Mouse (Mus musculus): Measurements from ENCODE around the gene Traf1. TPM values are rescaled to one million over a fixed set of nuclear protein-coding genes. Genes with fewer than 3 reads are reported as not detected.

The Traf1 gene
- polyA plus RNA-seq, 1 experiment from 2014 or later: 1.8 TPM

GRCm38 (mm10) chr2:34951469-34951868 lies 10.1 kb downstream of the Traf1 start:
- no peaks in the 10 kb centered on the region for H3K4me1 ChIP-seq (replicated peaks; ENCODE audit: control insufficient read depth, insufficient read depth, low read length)
- no peak overlapping the region for H3K9ac ChIP-seq (replicated peaks; ENCODE audit: low read depth, low read length)
- no peaks in the 10 kb centered on the region for H3K27me3 ChIP-seq (replicated peaks; ENCODE audit: control insufficient read depth, insufficient read depth, low read length)
- no peak overlapping the region for H3K27ac ChIP-seq (ENCODE audit: low read length)
- no peak for ATAC-seq
- no peak overlapping the region for H3K4me2 ChIP-seq (ENCODE audit: low read length)
- no peaks in the 10 kb centered on the region for H3K36me3 ChIP-seq (ENCODE audit: control insufficient read depth, insufficient read depth)
- H3K9me3 ChIP-seq (ENCODE audit: control insufficient read depth, low read length): no peaks in the 10 kb centered on the region
- H3K4me3 ChIP-seq (replicated peaks; ENCODE audit: low read length): no peak overlapping the region

- H3K4me2 ChIP-seq (ENCODE audit: low read length): no peak overlapping the region
- 16% methylated on average over 2 of the region's 2 CpGs for WGBS
- ATAC-seq: no peak
Observed at GRCm38 (mm10) chr2:34948622-34949021, 12.9 kb downstream of the Traf1 start.

GRCm38 (mm10) chr2:34946046-34946445 lies 15.5 kb downstream of the Traf1 start:
- ATAC-seq: no peak
- Histone ChIP-seq H3K36me3 (ENCODE audit: control insufficient read depth, insufficient read depth) (no peaks in the 10 kb centered on the region), H3K4me2 (ENCODE audit: low read length) (no peak overlapping the region), H3K9me3 (ENCODE audit: control insufficient read depth, low read length) (no peaks in the 10 kb centered on the region), H3K27ac (ENCODE audit: low read length) (no peak overlapping the region), H3K4me3 (replicated peaks; ENCODE audit: low read length) (no peak overlapping the region), H3K9ac (replicated peaks; ENCODE audit: low read depth, low read length) (no peak overlapping the region), H3K27me3 (replicated peaks; ENCODE audit: control insufficient read depth, insufficient read depth, low read length) (no peaks in the 10 kb centered on the region), H3K4me1 (replicated peaks; ENCODE audit: control insufficient read depth, insufficient read depth, low read length) (no peaks in the 10 kb centered on the region)
- 57% methylated on average over 4 of the region's 4 CpGs for WGBS

More at GRCm38 (mm10) chr2:34948622-34949021, 12.9 kb downstream of the Traf1 start:
- Histone ChIP-seq H3K27me3 (replicated peaks; ENCODE audit: control insufficient read depth, insufficient read depth, low read length) (no peaks in the 10 kb centered on the region), H3K36me3 (ENCODE audit: control insufficient read depth, insufficient read depth) (no peaks in the 10 kb centered on the region), H3K4me1 (replicated peaks; ENCODE audit: control insufficient read depth, insufficient read depth, low read length) (no peaks in the 10 kb centered on the region), H3K27ac (ENCODE audit: low read length) (no peak overlapping the region), H3K4me3 (replicated peaks; ENCODE audit: low read length) (no peak overlapping the region), H3K9ac (replicated peaks; ENCODE audit: low read depth, low read length) (no peak overlapping the region), H3K9me3 (ENCODE audit: control insufficient read depth, low read length) (no peaks in the 10 kb centered on the region)

- ATAC-seq: no peak
- 80% methylated on average over 4 of the region's 4 CpGs for WGBS
Observed at GRCm38 (mm10) chr2:34945580-34945979, 16.0 kb downstream of the Traf1 start.

GRCm38 (mm10) chr2:34944761-34945160 lies 16.8 kb downstream of the Traf1 start:
- H3K4me3 ChIP-seq (replicated peaks; ENCODE audit: low read length): no peak overlapping the region
- ATAC-seq: no peak
- no peak overlapping the region for H3K4me2 ChIP-seq (ENCODE audit: low read length)
- no peaks in the 10 kb centered on the region for H3K4me1 ChIP-seq (replicated peaks; ENCODE audit: control insufficient read depth, insufficient read depth, low read length)
- H3K9me3 ChIP-seq (ENCODE audit: control insufficient read depth, low read length): no peaks in the 10 kb centered on the region
- H3K9ac ChIP-seq (replicated peaks; ENCODE audit: low read depth, low read length): no peak overlapping the region
- H3K27ac ChIP-seq (ENCODE audit: low read length): no peak overlapping the region
- H3K36me3 ChIP-seq (ENCODE audit: control insufficient read depth, insufficient read depth): no peaks in the 10 kb centered on the region
- H3K27me3 ChIP-seq (replicated peaks; ENCODE audit: control insufficient read depth, insufficient read depth, low read length): no peaks in the 10 kb centered on the region
- WGBS: 33% methylated on average over 8 of the region's 8 CpGs

More at GRCm38 (mm10) chr2:34945580-34945979, 16.0 kb downstream of the Traf1 start:
- H3K36me3 ChIP-seq (ENCODE audit: control insufficient read depth, insufficient read depth): no peaks in the 10 kb centered on the region
- no peaks in the 10 kb centered on the region for H3K9me3 ChIP-seq (ENCODE audit: control insufficient read depth, low read length)
- H3K4me3 ChIP-seq (replicated peaks; ENCODE audit: low read length): no peak overlapping the region
- H3K9ac ChIP-seq (replicated peaks; ENCODE audit: low read depth, low read length): no peak overlapping the region
- no peak overlapping the region for H3K4me2 ChIP-seq (ENCODE audit: low read length)
- no peak overlapping the region for H3K27ac ChIP-seq (ENCODE audit: low read length)
- H3K27me3 ChIP-seq (replicated peaks; ENCODE audit: control insufficient read depth, insufficient read depth, low read length): no peaks in the 10 kb centered on the region
- no peaks in the 10 kb centered on the region for H3K4me1 ChIP-seq (replicated peaks; ENCODE audit: control insufficient read depth, insufficient read depth, low read length)

- H3K27me3 ChIP-seq (replicated peaks; ENCODE audit: control insufficient read depth, insufficient read depth, low read length): no peaks in the 10 kb centered on the region
- H3K4me1 ChIP-seq (replicated peaks; ENCODE audit: control insufficient read depth, insufficient read depth, low read length): no peaks in the 10 kb centered on the region
- no peak for ATAC-seq
- H3K9ac ChIP-seq (replicated peaks; ENCODE audit: low read depth, low read length): no peak overlapping the region
- no peak overlapping the region for H3K27ac ChIP-seq (ENCODE audit: low read length)
- H3K4me3 ChIP-seq (replicated peaks; ENCODE audit: low read length): no peak overlapping the region
- H3K4me2 ChIP-seq (ENCODE audit: low read length): no peak overlapping the region
- WGBS: 84% methylated on average over 13 of the region's 13 CpGs
- H3K9me3 ChIP-seq (ENCODE audit: control insufficient read depth, low read length): no peaks in the 10 kb centered on the region
- no peaks in the 10 kb centered on the region for H3K36me3 ChIP-seq (ENCODE audit: control insufficient read depth, insufficient read depth)
Observed at GRCm38 (mm10) chr2:34943556-34944120, 17.9 kb downstream of the Traf1 start.

- 84% methylated on average over 11 of the region's 11 CpGs for WGBS
- no peak overlapping the region for H3K27ac ChIP-seq (ENCODE audit: low read length)
- no peak overlapping the region for H3K9ac ChIP-seq (replicated peaks; ENCODE audit: low read depth, low read length)
- no peaks in the 10 kb centered on the region for H3K9me3 ChIP-seq (ENCODE audit: control insufficient read depth, low read length)
- no peaks in the 10 kb centered on the region for H3K27me3 ChIP-seq (replicated peaks; ENCODE audit: control insufficient read depth, insufficient read depth, low read length)
- no peaks in the 10 kb centered on the region for H3K36me3 ChIP-seq (ENCODE audit: control insufficient read depth, insufficient read depth)
- no peak for ATAC-seq
- H3K4me2 ChIP-seq (ENCODE audit: low read length): no peak overlapping the region
- no peaks in the 10 kb centered on the region for H3K4me1 ChIP-seq (replicated peaks; ENCODE audit: control insufficient read depth, insufficient read depth, low read length)
- H3K4me3 ChIP-seq (replicated peaks; ENCODE audit: low read length): no peak overlapping the region
Observed at GRCm38 (mm10) chr2:34941061-34941675, 20.4 kb downstream of the Traf1 start.

- H3K9ac ChIP-seq (replicated peaks; ENCODE audit: low read depth, low read length): no peak overlapping the region
- no peak overlapping the region for H3K27ac ChIP-seq (ENCODE audit: low read length)
- no peaks in the 10 kb centered on the region for H3K4me1 ChIP-seq (replicated peaks; ENCODE audit: control insufficient read depth, insufficient read depth, low read length)
- whole genome bisulfite sequencing: 71% methylated on average over 5 of the region's 5 CpGs
- no peak for ATAC-seq
- no peak overlapping the region for H3K4me3 ChIP-seq (replicated peaks; ENCODE audit: low read length)
- no peaks in the 10 kb centered on the region for H3K36me3 ChIP-seq (ENCODE audit: control insufficient read depth, insufficient read depth)
- no peaks in the 10 kb centered on the region for H3K27me3 ChIP-seq (replicated peaks; ENCODE audit: control insufficient read depth, insufficient read depth, low read length)
- no peaks in the 10 kb centered on the region for H3K9me3 ChIP-seq (ENCODE audit: control insufficient read depth, low read length)
- no peak overlapping the region for H3K4me2 ChIP-seq (ENCODE audit: low read length)
Observed at GRCm38 (mm10) chr2:34940246-34940645, 21.3 kb downstream of the Traf1 start.

GRCm38 (mm10) chr2:34938269-34939208 lies 23.0 kb downstream of the Traf1 start:
- Histone ChIP-seq H3K36me3 (ENCODE audit: control insufficient read depth, insufficient read depth) (no peaks in the 10 kb centered on the region), H3K27me3 (replicated peaks; ENCODE audit: control insufficient read depth, insufficient read depth, low read length) (no peaks in the 10 kb centered on the region), H3K9me3 (ENCODE audit: control insufficient read depth, low read length) (no peaks in the 10 kb centered on the region), H3K27ac (ENCODE audit: low read length) (no peak overlapping the region), H3K4me3 (replicated peaks; ENCODE audit: low read length) (no peak overlapping the region), H3K4me2 (ENCODE audit: low read length) (no peak overlapping the region), H3K4me1 (replicated peaks; ENCODE audit: control insufficient read depth, insufficient read depth, low read length) (no peaks in the 10 kb centered on the region), H3K9ac (replicated peaks; ENCODE audit: low read depth, low read length) (no peak overlapping the region)
- ATAC-seq: no peak
- WGBS: 77% methylated on average over 8 of the region's 8 CpGs
